Mouse (Mus musculus) midbrain, embryonic 11.5 days (tissue): ENCODE measurements around the gene Chil1. TPM values are rescaled to one million over a fixed set of nuclear protein-coding genes. Genes with fewer than 3 reads are reported as not detected.

Experiments
- ATAC-seq: fragments of 200-750 bp; cut with Nextera tagmentation; 2 replicates; pipeline ENCODE4 v1.8.0; 2017; ENCODE audit warnings: moderate TSS enrichment, moderate library complexity; ENCODE audit not compliant: low FRiP score
- DNase-seq: peaks from one replicate; pipeline ENCODE4 v3.0.0; 2015; ENCODE audit warnings: low spot score; ENCODE audit errors: missing footprints
- H3K27ac ChIP-seq: fragments of 300-500 bp; sonication (generic); 2 replicates; pipeline ENCODE4 v1.5.1; 2014; ENCODE audit warnings: low read depth, low read length
- H3K27me3 ChIP-seq: fragments of 300-500 bp; sonication (generic); 2 replicates; pipeline ENCODE4 v1.6.1; 2014; ENCODE audit warnings: mild to moderate bottlenecking, low read length, moderate library complexity, mixed read lengths; ENCODE audit not compliant: control insufficient read depth, insufficient read depth
- H3K36me3 ChIP-seq: fragments of 300-500 bp; sonication (generic); 2 replicates; pipeline ENCODE4 v1.6.1; 2014; ENCODE audit warnings: mild to moderate bottlenecking, low read length, moderate library complexity, mixed read lengths; ENCODE audit not compliant: control insufficient read depth, insufficient read depth
- H3K4me1 ChIP-seq: fragments of 300-500 bp; sonication (generic); 2 replicates; pipeline ENCODE4 v1.6.1; 2014; ENCODE audit warnings: low read length; ENCODE audit not compliant: control insufficient read depth, insufficient read depth
- H3K4me2 ChIP-seq: fragments of 300-500 bp; sonication (generic); 2 replicates; pipeline ENCODE4 v1.6.1; 2014; ENCODE audit warnings: mild to moderate bottlenecking, moderate library complexity
- H3K4me3 ChIP-seq: fragments of 300-500 bp; sonication (generic); 2 replicates; pipeline ENCODE4 v1.5.1; 2014; ENCODE audit warnings: low read depth, low read length
- H3K9ac ChIP-seq: fragments of 300-500 bp; sonication (generic); 2 replicates; pipeline ENCODE4 v1.6.1; 2014; ENCODE audit warnings: low read length
- H3K9me3 ChIP-seq: fragments of 300-500 bp; sonication (generic); 2 replicates; pipeline ENCODE4 v1.6.1; 2016; ENCODE audit warnings: low read length; ENCODE audit not compliant: control insufficient read depth
- WGBS: fragments of 180-500 bp; shearing (Covaris S2); extraction: QIAGEN DNeasy Blood & Tissue Kit; methylation state at CpG from one replicate; pipeline ENCODE4 v1.1.7; 2014; 5-methylcytosine and 5-hydroxymethylcytosine counted together
- polyA plus RNA-seq: library from polyadenylated mRNA; unstranded; fragments of >200 nt; fragmentation: Nextera tagmentation; extraction: Ambion mirVana; gene quantifications from 2 replicates; pipeline ENCODE4 v1.2.1, GENCODE M21; 2014

Gene Chil1
- polyA plus RNA-seq, 1 experiment from 2014 or later: 1.8 TPM

DNA sequence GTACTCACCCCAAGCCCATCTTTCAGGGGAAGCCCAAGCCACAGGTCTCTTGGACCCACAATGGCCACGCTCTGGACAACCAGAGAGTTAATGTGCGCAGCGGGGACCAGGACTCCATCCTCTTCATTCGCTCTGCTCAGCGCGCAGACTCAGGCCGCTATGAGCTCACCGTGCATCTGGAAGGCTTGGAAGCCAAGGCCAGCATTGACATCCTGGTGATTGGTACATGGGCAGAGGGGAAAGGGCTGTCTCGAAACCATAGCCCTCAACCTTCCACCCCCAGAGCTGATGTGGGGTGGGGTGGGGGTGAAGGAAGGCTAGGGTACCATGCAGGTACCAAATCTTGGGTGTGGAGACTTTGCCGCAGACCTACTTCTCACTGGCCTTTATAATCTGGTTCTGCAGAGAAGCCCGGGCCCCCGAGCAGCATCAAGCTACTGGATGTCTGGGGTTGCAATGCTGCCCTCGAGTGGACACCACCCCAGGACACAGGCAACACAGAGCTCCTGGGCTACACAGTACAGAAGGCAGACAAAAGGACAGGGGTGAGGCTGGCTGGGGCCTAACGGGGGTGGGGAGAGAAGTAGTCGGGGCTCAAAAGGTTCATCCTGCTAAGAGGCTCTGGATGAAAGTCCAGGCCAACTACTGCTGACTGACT, 15.5 kb downstream of the Chil1 start:
- no peak overlapping the region for H3K9ac ChIP-seq
- H3K4me2 ChIP-seq: no peak overlapping the region
- H3K27me3 ChIP-seq: no peaks in the 10 kb centered on the region
- DNase-seq: no peak
- WGBS: 81% methylated on average over 15 of the region's 15 CpGs
- H3K4me3 ChIP-seq: no peak overlapping the region
- H3K9me3 ChIP-seq: no peaks in the 10 kb centered on the region
- H3K27ac ChIP-seq: no peak overlapping the region
- H3K4me1 ChIP-seq: no peaks in the 10 kb centered on the region
- H3K36me3 ChIP-seq: no peaks in the 10 kb centered on the region
- no peak for ATAC-seq

- Histone ChIP-seq H3K9me3 (no peaks in the 10 kb centered on the region), H3K36me3 (no peaks in the 10 kb centered on the region), H3K4me1 (no peaks in the 10 kb centered on the region), H3K4me3 (no peak overlapping the region), H3K27me3 (no peaks in the 10 kb centered on the region), H3K27ac (no peak overlapping the region), H3K4me2 (no peak overlapping the region), H3K9ac (no peak overlapping the region)
- WGBS: 75% methylated on average over 12 of the region's 12 CpGs
- DNase-seq (no peak), ATAC-seq (no peak)
Measured at GRCm38 (mm10) chr1:134198197-134198995, 16.4 kb downstream of the Chil1 start.

DNA sequence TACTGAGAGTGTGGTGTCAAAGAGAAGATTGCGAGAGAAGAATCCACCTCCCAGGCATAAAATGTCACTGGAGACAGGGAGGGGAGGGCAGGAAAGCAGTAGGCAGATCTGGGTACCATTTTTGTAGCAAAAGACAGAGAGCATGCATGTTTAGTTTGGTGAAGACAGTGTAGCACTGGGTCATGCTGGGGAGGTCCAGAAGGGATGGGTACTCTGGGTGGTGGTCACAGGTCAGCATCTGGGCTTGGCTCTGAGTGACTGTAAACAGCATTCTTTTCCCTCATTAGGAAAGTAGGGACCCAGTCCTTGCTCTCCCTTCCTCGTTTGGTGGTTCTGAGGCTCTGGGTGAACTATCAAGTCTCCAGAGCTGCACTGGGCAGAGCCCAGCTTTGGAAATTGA, 18.5 kb downstream of the Chil1 start:
- Histone ChIP-seq H3K27me3 (no peaks in the 10 kb centered on the region), H3K36me3 (no peaks in the 10 kb centered on the region), H3K4me2 (no peak overlapping the region), H3K9ac (no peak overlapping the region), H3K4me3 (no peak overlapping the region), H3K4me1 (no peaks in the 10 kb centered on the region), H3K9me3 (no peaks in the 10 kb centered on the region), H3K27ac (no peak overlapping the region)
- WGBS: 63% methylated on average over 2 of the region's 2 CpGs
- no peak for ATAC-seq
- DNase-seq: no peak

- 81% methylated on average over 6 of the region's 6 CpGs for WGBS
- no peaks in the 10 kb centered on the region for H3K27me3 ChIP-seq
Measured at GRCm38 (mm10) chr1:134200998-134201686, 19.2 kb downstream of the Chil1 start.

DNA sequence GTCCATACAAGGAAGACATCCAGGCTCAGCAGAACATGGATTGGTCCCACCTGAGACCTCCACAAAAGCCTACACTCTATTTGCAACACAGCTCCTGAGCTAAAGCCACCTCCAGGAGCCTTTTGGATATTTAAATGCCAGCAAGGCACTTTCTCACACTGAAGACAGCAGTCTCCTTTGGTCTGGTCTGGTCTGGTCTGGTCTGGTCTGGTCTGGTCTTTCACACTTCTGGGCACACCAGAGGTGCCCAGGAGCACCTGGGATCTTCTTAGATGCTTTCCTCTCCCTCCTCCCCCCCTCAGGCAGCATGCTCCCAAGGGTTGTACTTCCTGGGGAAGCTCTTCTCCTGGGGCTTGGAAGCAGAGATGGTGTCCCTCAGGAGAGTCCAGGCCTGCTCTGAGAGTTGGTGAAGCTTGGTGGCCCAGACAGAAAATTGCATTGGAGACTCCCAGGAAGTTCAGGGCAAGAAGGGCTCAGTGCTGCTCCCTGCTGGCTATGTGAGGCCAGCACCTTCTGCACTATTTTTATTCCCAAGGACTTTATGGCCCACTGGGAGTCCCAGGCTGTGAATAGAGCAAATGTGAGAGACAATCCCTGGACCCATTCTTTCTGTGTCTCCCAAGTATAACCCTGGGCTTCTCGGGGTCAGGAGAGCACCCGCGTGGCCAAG, 19.9 kb downstream of the Chil1 start:
- H3K4me2 ChIP-seq: no peak overlapping the region
- H3K4me1 ChIP-seq: no peaks in the 10 kb centered on the region
- H3K27ac ChIP-seq: no peak overlapping the region
- DNase-seq (no peak), ATAC-seq (no peak)
- no peaks in the 10 kb centered on the region for H3K36me3 ChIP-seq
- H3K4me3 ChIP-seq: no peak overlapping the region
- WGBS: 36% methylated on average over 3 of the region's 3 CpGs
- H3K9ac ChIP-seq: no peak overlapping the region
- H3K9me3 ChIP-seq: no peaks in the 10 kb centered on the region
- H3K27me3 ChIP-seq: no peaks in the 10 kb centered on the region

More at GRCm38 (mm10) chr1:134200998-134201686, 19.2 kb downstream of the Chil1 start:
- no peak overlapping the region for H3K9ac ChIP-seq
- no peak overlapping the region for H3K27ac ChIP-seq
- no peak overlapping the region for H3K4me3 ChIP-seq
- H3K9me3 ChIP-seq: no peaks in the 10 kb centered on the region
- H3K4me1 ChIP-seq: no peaks in the 10 kb centered on the region
- DNase-seq (no peak), ATAC-seq (no peak)
- no peak overlapping the region for H3K4me2 ChIP-seq
- no peaks in the 10 kb centered on the region for H3K36me3 ChIP-seq

DNA sequence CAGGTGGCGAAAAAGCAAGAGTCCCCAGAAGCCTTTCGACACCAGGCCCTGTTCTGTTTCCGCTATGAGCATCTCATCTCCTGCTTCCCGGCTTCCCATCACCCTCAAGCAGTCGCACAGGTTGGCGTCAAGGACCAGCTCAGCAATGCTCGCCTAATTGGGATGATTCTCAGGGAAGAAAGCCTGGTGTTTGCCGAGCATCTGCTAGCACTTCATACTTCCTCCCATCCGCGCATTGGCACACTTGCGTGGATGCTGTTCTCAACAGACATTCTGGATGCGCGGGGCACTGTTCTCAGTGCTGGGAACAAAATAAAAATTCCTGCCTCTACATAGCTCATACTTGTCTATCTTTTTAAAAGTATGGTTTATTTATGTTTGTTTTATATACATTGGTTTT, 22.3 kb downstream of the Chil1 start:
- no peak overlapping the region for H3K9ac ChIP-seq
- ATAC-seq (no peak), DNase-seq (no peak)
- H3K27ac ChIP-seq: no peak overlapping the region
- no peaks in the 10 kb centered on the region for H3K27me3 ChIP-seq
- no peak overlapping the region for H3K4me2 ChIP-seq
- no peak overlapping the region for H3K4me3 ChIP-seq
- H3K4me1 ChIP-seq: no peaks in the 10 kb centered on the region
- H3K9me3 ChIP-seq: no peaks in the 10 kb centered on the region
- WGBS: 88% methylated on average over 13 of the region's 13 CpGs
- H3K36me3 ChIP-seq: no peaks in the 10 kb centered on the region

DNA sequence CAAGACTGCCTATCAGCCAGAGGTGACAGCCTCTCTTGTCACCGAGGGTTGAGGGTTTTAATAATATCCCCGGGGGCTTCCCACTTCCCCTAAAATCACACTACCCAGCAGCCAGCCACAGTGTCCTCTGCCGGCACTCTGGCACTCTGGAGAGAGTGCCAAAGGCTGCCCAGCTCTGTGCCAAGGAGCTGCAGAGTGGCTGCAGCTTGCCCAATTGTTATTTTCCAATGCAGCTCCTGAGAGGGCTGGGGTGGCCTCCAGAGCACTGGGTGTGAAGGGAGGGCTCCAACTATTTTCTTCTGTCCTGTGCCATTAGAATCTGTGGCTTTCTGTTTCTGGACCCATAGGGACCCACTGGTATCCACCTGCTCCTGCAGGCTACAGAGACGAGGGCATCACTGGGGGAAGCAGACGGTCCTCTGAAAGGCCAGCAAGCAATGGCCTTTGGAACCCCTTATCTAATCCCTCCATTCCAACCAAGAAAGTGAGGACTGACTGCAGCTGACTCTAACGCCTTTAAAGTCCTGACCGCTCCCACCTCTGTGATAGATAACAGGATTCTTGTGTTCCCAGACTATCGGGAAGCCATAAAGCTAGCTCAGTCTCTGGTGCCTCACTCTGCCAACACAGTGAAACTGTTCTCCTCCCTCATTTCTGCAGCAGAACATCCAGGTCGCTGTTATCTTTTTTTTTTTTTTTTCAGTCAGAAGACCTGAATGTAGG, 23.5 kb downstream of the Chil1 start:
- H3K36me3 ChIP-seq: no peaks in the 10 kb centered on the region
- DNase-seq: no peak
- H3K27ac ChIP-seq: no peak overlapping the region
- H3K9ac ChIP-seq: no peak overlapping the region
- no peaks in the 10 kb centered on the region for H3K9me3 ChIP-seq
- H3K27me3 ChIP-seq: no peaks in the 10 kb centered on the region
- WGBS: 63% methylated on average over 9 of the region's 9 CpGs
- H3K4me2 ChIP-seq: no peak overlapping the region
- no peaks in the 10 kb centered on the region for H3K4me1 ChIP-seq
- ATAC-seq: no peak
- H3K4me3 ChIP-seq: no peak overlapping the region

- no peak for DNase-seq
- no peak overlapping the region for H3K4me2 ChIP-seq
- H3K4me1 ChIP-seq: no peaks in the 10 kb centered on the region
- H3K4me3 ChIP-seq: no peak overlapping the region
- no peaks in the 10 kb centered on the region for H3K9me3 ChIP-seq
- no peaks in the 10 kb centered on the region for H3K36me3 ChIP-seq
- H3K27me3 ChIP-seq: no peaks in the 10 kb centered on the region
- no peak overlapping the region for H3K9ac ChIP-seq
- ATAC-seq: no peak
- H3K27ac ChIP-seq: no peak overlapping the region
- WGBS: 63% methylated on average over 5 of the region's 5 CpGs
Measured at GRCm38 (mm10) chr1:134206085-134206484, 24.1 kb downstream of the Chil1 start.
